Mouse (Mus musculus): ENCODE data around the gene Olfr365. TPM values are rescaled to one million over a fixed set of nuclear protein-coding genes. Genes with fewer than 3 reads are reported as not detected.

Gene Olfr365
- not detected in 2 replicates for polyA plus RNA-seq (2015; fragmentation: Nextera tagmentation; extraction: Ambion mirVana)

GRCm38 (mm10) chr2:37187898-37188297, at the start of gene Olfr365:
Olfr365 (plus strand) TSS chr2:37188198.
- no peaks in the 10 kb centered on the region for H3K27me3 ChIP-seq
- no peaks in the 10 kb centered on the region for H3K36me3 ChIP-seq
- no peak within 1 kb of the TSS for H3K4me3 ChIP-seq
- ATAC-seq (ENCODE audit: borderline replicate concordance, extremely low read depth, low FRiP score, low TSS enrichment) = no peak
- 71% methylated on average over 3 of the region's 3 CpGs for whole genome bisulfite sequencing
- no peaks in the 10 kb centered on the region for H3K4me1 ChIP-seq
- no peak within 1 kb of the TSS for H3K9ac ChIP-seq
- H3K4me2 ChIP-seq = no peak within 1 kb of the TSS
- no peak within 1 kb of the TSS for H3K27ac ChIP-seq
- H3K9me3 ChIP-seq = no peaks in the 10 kb centered on the region

- H3K4me3 ChIP-seq = no peak within 1 kb of the TSS
- no peak within 1 kb of the TSS for H3K4me2 ChIP-seq
- no peaks in the 10 kb centered on the region for H3K4me1 ChIP-seq
- no peak within 1 kb of the TSS for H3K27ac ChIP-seq
- H3K27me3 ChIP-seq = no peaks in the 10 kb centered on the region
- 75% methylated on average over 3 of the region's 3 CpGs for WGBS
- ATAC-seq (ENCODE audit: borderline replicate concordance, extremely low read depth, low FRiP score, low TSS enrichment) = no peak
- H3K36me3 ChIP-seq = no peaks in the 10 kb centered on the region
- no peaks in the 10 kb centered on the region for H3K9me3 ChIP-seq
- no peak within 1 kb of the TSS for H3K9ac ChIP-seq
Measured at GRCm38 (mm10) chr2:37139022-37139421, 49.0 kb upstream of the Olfr365 start, which contains the start of gene Olfr364-ps1. Olfr364-ps1 (plus strand) TSS chr2:37139322.

- H3K9ac ChIP-seq = no peak within 1 kb of the TSS
- H3K27ac ChIP-seq = no peak within 1 kb of the TSS
- no peaks in the 10 kb centered on the region for H3K27me3 ChIP-seq
- no peaks in the 10 kb centered on the region for H3K4me1 ChIP-seq
- H3K4me3 ChIP-seq = no peak within 1 kb of the TSS
- H3K4me2 ChIP-seq = no peak within 1 kb of the TSS
- no peaks in the 10 kb centered on the region for H3K9me3 ChIP-seq
- no peaks in the 10 kb centered on the region for H3K36me3 ChIP-seq
- no peak for ATAC-seq (ENCODE audit: borderline replicate concordance, extremely low read depth, low FRiP score, low TSS enrichment)
Measured at GRCm38 (mm10) chr2:37211274-37211673, 23.3 kb downstream of the Olfr365 start, which contains the start of gene Olfr366. Olfr366 (plus strand) TSS chr2:37211574.

Other genes starting within 250 kb of the Olfr365 start
- gene Olfr357, start 194.4 kb upstream of the Olfr365 start, polyA plus RNA-seq (2015; fragmentation: Nextera tagmentation; extraction: Ambion mirVana) = not detected in 2 replicates
- gene Olfr358, start 178.9 kb upstream of the Olfr365 start, polyA plus RNA-seq (2015; fragmentation: Nextera tagmentation; extraction: Ambion mirVana) = not detected in 2 replicates
- gene Olfr360, start 122.5 kb upstream of the Olfr365 start, polyA plus RNA-seq (2015; fragmentation: Nextera tagmentation; extraction: Ambion mirVana) = not detected in 2 replicates
- not detected in 2 replicates for gene Olfr361, start 98.9 kb upstream of the Olfr365 start, polyA plus RNA-seq (2015; fragmentation: Nextera tagmentation; extraction: Ambion mirVana)
- not detected in 2 replicates for gene Olfr362, start 70.3 kb upstream of the Olfr365 start, polyA plus RNA-seq (2015; fragmentation: Nextera tagmentation; extraction: Ambion mirVana)
- gene Olfr364-ps1, start 48.9 kb upstream of the Olfr365 start, polyA plus RNA-seq (2015; fragmentation: Nextera tagmentation; extraction: Ambion mirVana) = not detected in 2 replicates
- gene Olfr366, start 23.4 kb downstream of the Olfr365 start, polyA plus RNA-seq (2015; fragmentation: Nextera tagmentation; extraction: Ambion mirVana) = not detected in 2 replicates
- gene Olfr368, start 138.3 kb downstream of the Olfr365 start, polyA plus RNA-seq (2015; fragmentation: Nextera tagmentation; extraction: Ambion mirVana) = not detected in 2 replicates
- gene Pdcl, start 171.1 kb downstream of the Olfr365 start, polyA plus RNA-seq (2015; fragmentation: Nextera tagmentation; extraction: Ambion mirVana) = 52.2 and 53.1 TPM in 2 replicates
- 12.0 and 13.8 TPM in 2 replicates for gene Rc3h2, start 234.7 kb downstream of the Olfr365 start, polyA plus RNA-seq (2015; fragmentation: Nextera tagmentation; extraction: Ambion mirVana)